Mouse (Mus musculus): Measurements from ENCODE around the gene Fam83g. TPM values are rescaled to one million over a fixed set of nuclear protein-coding genes. Genes with fewer than 3 reads are reported as not detected.

The Fam83g gene
- total and polyA plus RNA-seq, 3 experiments, result 19.1 to 63.7 (median 19.2) TPM

GRCm38 (mm10) chr11:61708928-61709327 is 25.0 kb downstream of the Fam83g start (continued):
- TF ChIP-seq USF2 (conservative IDR thresholded peaks at IDR 0.05; ENCODE audit: low read depth, low read length) (no peak), IRF4 (IDR thresholded peaks at IDR 0.05; ENCODE audit: low read depth, low read length) (peak; percentile 51), SMC3 (IDR thresholded peaks at IDR 0.05; ENCODE audit: low read depth, low read length) (peak; percentile 53), BHLHE40 (IDR thresholded peaks at IDR 0.05; ENCODE audit: low read depth, low read length) (peak; percentile 78), KAT2A (IDR thresholded peaks at IDR 0.05; ENCODE audit: insufficient replicate concordance, low read length) (0 out of 2 replicates have a peak, but pooled peaks have one; percentile 39), RAD21 (IDR thresholded peaks at IDR 0.05; ENCODE audit: low read depth, low read length) (peak; percentile 50), GABPA (IDR thresholded peaks at IDR 0.05; ENCODE audit: insufficient replicate concordance, low read depth, low read length) (no peak), MXI1 (IDR thresholded peaks at IDR 0.05; ENCODE audit: low read depth, low read length) (no peak), ETS1 (conservative IDR thresholded peaks at IDR 0.05; ENCODE audit: low read depth, low read length) (peak; percentile 52), MAFK (IDR thresholded peaks at IDR 0.05; ENCODE audit: insufficient replicate concordance, low read length) (no peak; the same call in none of the 2 replicates), USF1 (IDR thresholded peaks at IDR 0.05; ENCODE audit: low read depth, low read length) (no peak), HCFC1 (IDR thresholded peaks at IDR 0.05; ENCODE audit: low read depth, low read length) (peak; percentile 34; the same call in 1 of the 2 replicates)

- Histone ChIP-seq H3K27ac (ENCODE audit: insufficient read depth, low read depth) (no peak overlapping the region), H3K79me2 (replicated peaks; ENCODE audit: control insufficient read depth, extremely low read depth, insufficient read depth, poor library complexity, severe bottlenecking) (no peaks in the 10 kb centered on the region), H3K9me3 (replicated peaks; ENCODE audit: low read length) (no peaks in the 10 kb centered on the region), H3K4me3 (replicated peaks in 1 of 3; ENCODE audit: low read depth in 2 of 3, low read length in 2 of 3, poor library complexity in 1 of 3) (no peak overlapping the region), H3K4me2 (ENCODE audit: insufficient read depth, low read depth, poor library complexity, severe bottlenecking) (no peak overlapping the region), H3K27me3 (replicated peaks) (no peaks in the 10 kb centered on the region), H3K9ac (ENCODE audit: insufficient read depth, low read depth) (no peak overlapping the region), H3K4me1 (ENCODE audit: control insufficient read depth in 1 of 2, insufficient read depth in 2 of 2) (peaks cover 39 to 69% of the 10 kb centered on the region in 2 experiments), H3K36me3 (replicated peaks in 1 of 2; ENCODE audit: control insufficient read depth in 1 of 2, insufficient read depth in 1 of 2, low read length in 1 of 2) (peaks cover 3 to 4% of the 10 kb centered on the region in 2 experiments)
- no peak for TF ChIP-seq HCFC1 (IDR thresholded peaks at IDR 0.05; ENCODE audit: low read depth, low read length)
- TF ChIP-seq TBP (conservative IDR thresholded peaks at IDR 0.05; ENCODE audit: low read depth, low read length), result no peak
- no peak for TF ChIP-seq ZNF384 (IDR thresholded peaks at IDR 0.05; ENCODE audit: low read depth, low read length)
- no peak for TF ChIP-seq E2F4 (IDR thresholded peaks at IDR 0.05; ENCODE audit: insufficient replicate concordance, low read depth, low read length)
- no peak for TF ChIP-seq CHD2 (IDR thresholded peaks at IDR 0.05; ENCODE audit: low read length)
- no peak for TF ChIP-seq TCF12 (IDR thresholded peaks at IDR 0.05; ENCODE audit: low read depth, low read length)
- TF ChIP-seq MEF2A (IDR thresholded peaks at IDR 0.05; ENCODE audit: borderline replicate concordance, low read depth, low read length), result no peak
- no peak for TF ChIP-seq ZKSCAN1 (IDR thresholded peaks at IDR 0.05; ENCODE audit: borderline replicate concordance, low read depth, low read length)
- no peak for TF ChIP-seq BHLHE40 (IDR thresholded peaks at IDR 0.05; ENCODE audit: low read depth, low read length)
- no peak for TF ChIP-seq ZC3H11A (IDR thresholded peaks at IDR 0.05; ENCODE audit: low read depth, low read length)
- TF ChIP-seq POLR2AphosphoS2 (IDR thresholded peaks at IDR 0.05; ENCODE audit: low read depth, low read length), result no peak
- no peak for TF ChIP-seq SMC3 (IDR thresholded peaks at IDR 0.05; ENCODE audit: low read depth, low read length)
- TF ChIP-seq MYC (IDR thresholded peaks at IDR 0.05; ENCODE audit: low read depth, low read length), result no peak
- no peak for TF ChIP-seq EP300 (IDR thresholded peaks at IDR 0.05; ENCODE audit: low read length)
- TF ChIP-seq NRF1 (IDR thresholded peaks at IDR 0.05; ENCODE audit: low read depth, low read length), result no peak
- no peak for TF ChIP-seq KAT2A (IDR thresholded peaks at IDR 0.05; ENCODE audit: insufficient replicate concordance, low read length)
- TF ChIP-seq ETS1 (conservative IDR thresholded peaks at IDR 0.05; ENCODE audit: low read depth, low read length), result no peak
- TF ChIP-seq UBTF (IDR thresholded peaks at IDR 0.05; ENCODE audit: low read depth, low read length), result no peak
- TF ChIP-seq NELFE (IDR thresholded peaks at IDR 0.05; ENCODE audit: low read depth, low read length), result no peak
- no peak for TF ChIP-seq SIN3A (IDR thresholded peaks at IDR 0.05; ENCODE audit: low read length)
- DNase-seq (ENCODE audit: extremely low read depth), result no peak
- in situ Hi-C loops (cut with MboI; ENCODE audit: low pct_ligation_motif_present, low pct_unique_long_range_greater_than_20kb, low sequenced_read_pairs) (no loop called here), dilution Hi-C loops (cut with MboI; ENCODE audit: extremely low pct_ligation_motif_present, extremely low pct_unique_long_range_greater_than_20kb, low sequenced_read_pairs) (no loop called here)
Measured at GRCm38 (mm10) chr11:61713157-61713855, 29.4 kb downstream of the Fam83g start.

Measured in CH12.LX (cell line).